Mouse (Mus musculus): ENCODE data around the gene Tbc1d1.
A peak's percentile ranks its signal among the peaks of the same experiment; 100 is the strongest.

The Tbc1d1 gene

DNA sequence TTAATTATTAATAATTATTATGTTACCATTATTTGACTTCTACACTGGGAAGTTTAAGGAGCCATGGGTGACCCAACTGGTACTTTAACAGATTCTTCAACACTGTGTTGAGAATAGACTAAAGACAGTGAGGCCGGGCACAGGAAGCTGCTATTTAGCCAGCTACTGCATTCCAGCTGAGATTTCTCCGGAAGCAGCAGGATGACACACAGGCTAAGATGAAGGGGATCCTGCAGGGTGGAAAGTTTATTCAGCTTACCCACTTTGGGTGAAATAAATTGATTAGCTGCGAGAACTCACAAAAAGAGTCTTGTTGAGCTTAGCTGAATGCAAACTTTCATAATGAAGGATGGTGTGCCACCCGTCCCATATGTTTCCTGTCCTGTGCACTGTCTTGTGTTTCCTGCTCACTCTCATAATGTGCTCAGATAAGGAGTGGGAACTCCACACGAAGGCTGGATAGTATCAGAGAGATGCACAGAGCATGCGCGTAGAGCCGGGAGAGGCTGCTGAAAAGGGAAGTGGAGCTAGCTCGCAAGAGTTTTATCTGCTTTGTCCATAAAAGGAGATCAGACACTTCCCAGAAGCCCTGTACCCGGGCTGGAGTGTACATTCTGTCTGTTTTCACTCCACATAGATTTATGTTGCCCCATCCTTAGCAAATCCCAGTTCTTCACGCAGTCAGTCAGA, at the start of gene Tbc1d1:
TSS of gene Tbc1d1 (plus strand) at position 445 of the 690 bp plus-strand sequence.
- DNase-seq (ENCODE audit: inconsistent ontology term): peak; percentile 59

- DNase-seq (ENCODE audit: inconsistent ontology term): no peak
These were observed 48.4 kb upstream of the Tbc1d1 start for GRCm38 (mm10) chr5:64107596-64108289.

GRCm38 (mm10) chr5:64109217-64109616, 46.9 kb upstream of the Tbc1d1 start:
- peak; percentile 7 for DNase-seq (ENCODE audit: inconsistent ontology term)

- peak; percentile 94 for DNase-seq (ENCODE audit: inconsistent ontology term)
These were observed 43.7 kb upstream of the Tbc1d1 start for GRCm38 (mm10) chr5:64112360-64112759.

DNA sequence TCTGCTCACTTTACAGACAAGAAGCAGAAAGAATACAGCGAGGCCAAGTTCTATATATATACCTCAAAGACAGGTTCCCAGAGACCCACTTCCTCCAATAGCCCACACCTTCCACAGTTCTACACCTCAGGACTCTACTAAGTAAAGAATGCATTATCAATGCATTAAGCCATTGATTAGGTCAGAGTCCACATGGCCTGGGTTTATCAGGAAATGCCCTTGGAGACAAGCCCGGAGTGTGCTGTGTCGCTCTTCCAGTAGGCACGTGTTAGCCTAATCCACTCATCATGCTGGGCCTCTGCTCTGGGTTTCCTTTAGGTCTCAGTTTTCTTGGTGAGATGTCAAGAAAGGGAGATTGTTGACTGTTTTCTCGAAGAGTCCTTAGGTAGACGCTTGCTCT, 41.9 kb upstream of the Tbc1d1 start:
- no peak for DNase-seq (ENCODE audit: inconsistent ontology term)

DNA sequence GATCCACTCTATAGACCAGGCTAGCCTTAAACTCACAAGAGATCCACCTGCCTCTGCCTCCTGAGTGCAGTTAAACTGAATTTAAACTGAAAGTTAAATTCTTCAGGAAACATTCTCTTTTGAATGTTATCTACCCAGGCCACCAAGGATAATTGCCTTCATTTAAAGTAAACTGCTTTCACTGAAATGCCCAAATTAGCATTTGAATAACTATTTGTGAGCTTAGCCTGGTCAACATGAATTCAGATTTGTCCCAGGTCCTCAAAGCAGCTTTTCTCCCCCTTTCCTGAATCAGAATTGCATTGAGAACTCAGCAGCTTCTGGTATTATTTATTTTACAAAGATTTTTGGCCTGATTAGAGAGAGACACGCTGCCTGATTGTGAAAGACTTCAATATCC, 38.9 kb upstream of the Tbc1d1 start:
- DNase-seq (ENCODE audit: inconsistent ontology term): no peak

DNA sequence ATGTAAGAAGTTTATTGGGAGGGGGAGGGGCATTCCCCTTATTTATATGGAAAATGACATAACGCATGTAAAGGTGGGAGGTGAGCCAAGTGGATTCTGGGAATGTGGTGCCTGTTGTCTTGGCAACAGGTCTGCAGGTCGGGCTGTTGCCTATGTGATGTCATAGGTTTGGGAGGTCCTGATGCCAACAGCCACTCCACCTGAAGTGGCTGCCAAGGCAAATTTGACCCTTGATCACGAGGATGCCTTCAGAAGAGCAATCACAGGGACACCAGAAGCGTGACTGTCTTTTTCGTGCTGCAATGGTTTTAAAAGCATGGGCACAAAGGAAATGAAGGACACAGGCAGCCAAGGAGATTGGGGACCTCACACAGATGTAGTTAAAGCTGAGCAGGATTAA, 30.3 kb upstream of the Tbc1d1 start:
- no peak for DNase-seq (ENCODE audit: inconsistent ontology term)

GRCm38 (mm10) chr5:64131550-64131949, 24.6 kb upstream of the Tbc1d1 start:
- no peak for DNase-seq (ENCODE audit: inconsistent ontology term)

DNA sequence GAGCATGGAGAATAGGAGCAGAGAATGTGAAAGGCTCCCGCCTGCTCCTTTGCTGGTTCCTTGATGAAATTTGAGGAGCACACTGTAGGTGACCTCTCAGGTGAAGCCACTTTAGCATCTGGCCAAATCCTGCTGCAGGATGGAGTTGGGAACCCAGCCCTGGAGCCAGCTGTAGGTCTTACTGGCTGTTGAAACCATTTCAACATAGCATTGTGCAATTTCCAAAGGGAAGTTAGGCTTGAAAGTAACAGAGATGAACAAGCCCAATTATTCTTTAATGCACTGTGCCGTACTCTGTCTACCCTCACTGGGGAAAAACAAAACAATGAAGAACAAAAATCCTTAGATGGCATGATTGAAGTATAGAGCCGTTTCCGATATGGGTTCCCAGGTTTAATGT, 22.2 kb upstream of the Tbc1d1 start:
- no peak for DNase-seq (ENCODE audit: inconsistent ontology term)

GRCm38 (mm10) chr5:64136325-64136724, 19.8 kb upstream of the Tbc1d1 start:
- DNase-seq (ENCODE audit: inconsistent ontology term): no peak

DNA sequence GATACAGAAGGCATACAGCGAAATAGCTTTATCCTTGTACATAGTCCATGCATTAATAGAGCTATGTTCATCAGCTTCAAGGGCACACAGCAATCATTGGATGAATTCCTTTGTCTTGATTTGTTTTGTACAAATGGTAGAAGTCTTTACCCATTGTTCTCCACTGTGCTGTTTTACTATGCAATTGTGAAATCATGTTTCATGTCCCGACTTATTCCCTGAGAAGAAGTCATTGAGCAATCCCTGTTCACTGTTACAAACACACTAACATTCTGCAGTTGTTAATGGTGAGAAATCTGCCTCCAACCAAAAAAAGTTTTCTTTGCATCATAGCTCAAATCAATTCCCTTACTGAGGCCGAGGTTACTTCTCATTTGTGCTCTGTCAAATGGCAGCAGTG, 15.9 kb upstream of the Tbc1d1 start:
- DNase-seq (ENCODE audit: inconsistent ontology term): no peak

DNA sequence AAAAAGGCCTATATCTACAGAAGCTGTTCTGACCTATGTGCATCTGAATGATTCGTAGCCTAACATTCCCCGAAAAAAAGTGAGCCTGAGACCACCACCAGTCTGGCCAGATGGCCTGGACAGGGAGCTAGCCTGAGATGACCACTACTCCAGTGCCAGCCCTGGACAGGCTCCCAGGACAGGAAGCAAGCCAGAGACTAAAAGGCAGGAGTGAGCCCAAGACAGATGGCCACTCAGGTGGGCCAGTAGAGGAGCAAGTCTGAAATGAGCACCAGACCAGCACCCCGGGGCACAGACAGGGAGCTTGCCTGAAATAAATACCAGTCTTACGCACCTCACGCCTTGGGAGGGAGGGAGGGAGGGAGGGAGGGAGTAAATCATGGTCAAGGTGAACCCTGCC, 11.8 kb upstream of the Tbc1d1 start:
- DNase-seq (ENCODE audit: inconsistent ontology term): no peak

DNA sequence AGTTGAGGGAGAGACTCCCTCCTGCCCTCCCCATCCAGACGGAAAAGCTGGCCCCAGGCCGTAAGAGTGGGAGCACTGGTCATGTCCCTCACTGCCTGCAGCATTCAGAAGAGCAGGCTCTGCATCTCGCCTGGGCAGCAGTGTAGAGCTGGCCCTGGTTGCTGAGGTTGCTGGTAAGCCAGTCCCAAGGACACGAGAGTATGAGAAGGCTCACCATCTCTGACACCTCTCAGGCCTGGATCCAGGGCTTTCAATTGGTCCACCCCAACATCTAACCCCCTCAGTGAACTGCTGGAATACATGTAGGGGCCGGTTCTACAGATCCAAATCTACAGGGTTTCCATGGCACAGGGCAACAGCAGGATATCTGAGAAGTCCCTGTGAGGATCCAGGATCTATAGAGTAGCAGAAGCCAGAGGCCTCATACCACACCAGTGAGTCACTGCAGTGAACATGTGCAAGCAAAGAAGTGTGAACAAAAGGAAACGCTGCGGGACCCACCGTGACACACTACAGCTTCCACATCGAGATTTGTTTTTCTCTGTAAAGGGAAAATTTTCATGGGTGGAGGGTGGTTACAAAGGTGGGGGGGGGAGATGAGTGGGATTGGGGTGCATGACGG, 9.6 kb upstream of the Tbc1d1 start:
- peak; percentile 59 for DNase-seq (ENCODE audit: inconsistent ontology term)

DNA sequence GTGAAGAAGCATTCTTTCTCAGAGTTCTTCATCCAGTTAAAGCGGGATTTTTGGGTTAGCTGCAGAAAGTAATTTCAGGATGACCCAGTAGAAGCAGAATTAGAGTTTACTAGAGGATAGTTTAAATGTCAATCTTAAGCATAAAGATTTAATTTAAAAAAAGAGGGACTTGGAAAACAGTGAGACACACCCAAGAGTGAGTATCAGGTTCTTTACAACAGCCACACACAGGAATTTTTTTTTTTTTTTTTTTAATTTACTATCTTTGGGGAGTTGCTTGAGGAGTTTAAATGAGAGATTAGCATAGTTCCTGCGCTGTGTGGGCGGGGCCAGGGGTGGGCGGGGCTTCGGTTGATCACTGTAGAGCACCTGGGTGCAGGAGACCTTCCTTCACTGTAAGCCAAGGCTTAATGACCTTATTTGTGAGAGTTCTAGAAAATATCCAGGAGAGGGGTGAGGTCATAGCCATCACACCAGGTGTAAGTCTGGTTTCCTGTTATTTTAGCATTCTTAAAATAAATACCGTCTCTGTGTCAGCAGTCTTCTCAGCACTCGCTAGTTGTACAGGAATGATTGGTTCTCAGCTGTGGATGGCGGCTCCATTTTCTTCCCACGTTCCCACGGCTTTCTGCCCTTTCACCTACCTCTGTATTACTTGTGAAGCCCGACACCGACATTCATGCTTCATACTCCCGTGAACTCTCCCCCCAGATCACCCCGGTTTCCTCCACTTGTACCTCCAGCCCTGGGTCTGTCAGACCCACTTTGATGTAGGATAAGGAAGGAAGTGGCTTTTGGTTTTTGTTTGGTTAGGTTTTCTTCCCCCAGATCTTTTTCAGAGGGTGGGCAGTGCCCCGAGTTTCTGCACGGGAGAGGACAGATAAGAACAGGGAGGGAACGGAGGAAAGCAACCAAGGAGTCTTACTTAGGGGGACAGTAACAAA, 6.6 kb upstream of the Tbc1d1 start:
- DNase-seq (ENCODE audit: inconsistent ontology term): no peak

DNA sequence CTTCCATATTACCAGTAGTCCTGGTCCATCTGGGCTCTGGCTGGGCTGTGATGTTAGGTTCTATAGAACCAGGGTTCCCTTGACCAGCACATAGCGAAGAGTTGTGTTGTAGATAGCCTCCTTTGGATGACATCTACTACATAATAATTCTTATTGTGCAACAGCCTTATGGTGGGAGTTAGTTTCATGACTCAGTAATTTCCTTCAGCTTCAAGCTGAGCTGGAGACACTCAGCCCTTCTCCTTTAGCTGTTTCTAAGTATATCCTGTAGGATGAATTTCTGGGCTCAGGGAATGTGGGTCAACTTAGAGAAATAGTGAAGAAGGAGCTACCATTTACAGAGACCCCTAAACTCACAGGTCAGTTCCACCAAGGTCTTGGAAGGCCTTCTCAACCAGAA, 2.8 kb upstream of the Tbc1d1 start:
- no peak for DNase-seq (ENCODE audit: inconsistent ontology term)

GRCm38 (mm10) chr5:64156579-64156978, 474 bp downstream of the Tbc1d1 start:
- no peak for DNase-seq (ENCODE audit: inconsistent ontology term)

DNA sequence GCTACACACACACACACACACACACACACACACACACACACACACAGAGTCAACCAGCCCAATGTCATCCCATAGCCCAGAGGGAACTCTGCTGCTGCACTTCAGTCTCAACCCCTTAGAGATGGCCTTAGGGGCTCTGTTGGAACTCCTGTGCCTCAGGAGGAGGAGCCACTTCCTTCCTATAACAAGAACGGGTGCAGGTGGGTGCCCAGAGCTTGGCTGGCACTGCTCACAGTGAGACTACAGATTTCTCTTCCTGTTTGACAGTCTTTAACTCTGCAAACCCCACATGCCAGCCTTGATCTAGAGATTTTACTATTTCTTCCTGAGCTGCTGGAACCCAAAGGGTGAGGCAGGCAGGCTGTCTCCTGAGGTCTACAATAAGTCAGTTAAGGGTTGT, 1.8 kb downstream of the Tbc1d1 start:
- no peak for DNase-seq (ENCODE audit: inconsistent ontology term)

DNA sequence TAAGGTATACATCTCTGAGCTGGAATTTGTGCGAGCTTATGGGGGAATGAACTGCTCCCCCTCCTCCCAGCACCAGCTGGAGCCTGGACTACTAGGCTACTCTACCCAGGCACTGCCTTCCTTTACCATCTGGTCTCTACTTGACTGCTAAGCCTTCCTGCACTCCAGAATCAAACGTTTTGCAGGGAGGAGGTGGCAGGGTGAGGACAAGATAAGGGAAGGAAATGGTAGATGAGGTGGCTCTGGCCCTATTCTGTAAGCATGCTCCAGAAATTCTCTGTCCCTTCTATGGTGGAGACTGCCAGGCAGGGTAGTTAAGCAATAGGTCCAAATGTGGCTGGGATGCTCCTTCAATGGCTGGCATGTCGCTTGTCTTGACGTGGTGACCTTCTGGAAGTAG, 2.4 kb downstream of the Tbc1d1 start:
- no peak for DNase-seq (ENCODE audit: inconsistent ontology term)

GRCm38 (mm10) chr5:64159065-64159780, 3.1 kb downstream of the Tbc1d1 start:
- DNase-seq (ENCODE audit: inconsistent ontology term): no peak

- DNase-seq (ENCODE audit: inconsistent ontology term): peak; percentile 81
These were observed 3.9 kb downstream of the Tbc1d1 start for GRCm38 (mm10) chr5:64159781-64160704.

Data from Muller cell, postnatal 12 days (primary cell).